Mouse (Mus musculus) G1E (cell line): Measurements from ENCODE around the gene Zc3h18.

Source experiments
- GATA1 ChIP-seq: IDR thresholded peaks from 2 replicates; pipeline ENCODE4 v1.6.1; 2012; ENCODE audit warnings: borderline replicate concordance, low read length, inconsistent platforms, mixed read lengths
- GATA2 ChIP-seq: IDR thresholded peaks from 2 replicates; pipeline ENCODE4 v1.6.1; 2012; ENCODE audit warnings: low read depth, low read length, inconsistent platforms, borderline replicate concordance
- POLR2AphosphoS5 ChIP-seq: IDR thresholded peaks from 2 replicates; pipeline ENCODE4 v1.6.1; 2012; ENCODE audit warnings: low read depth, low read length, inconsistent platforms; ENCODE audit not compliant: insufficient replicate concordance

- TF ChIP-seq GATA1 = no peak
- no peak for TF ChIP-seq GATA2
- no peak for TF ChIP-seq POLR2AphosphoS5
Measured at GRCm38 (mm10) chr8:122342362-122342761, 34.0 kb upstream of the Zc3h18 start.
